Mouse (Mus musculus) neural tube, embryonic 14.5 days (tissue): Measurements from ENCODE around the gene 1700021F07Rik. TPM values are rescaled to one million over a fixed set of nuclear protein-coding genes. Genes with fewer than 3 reads are reported as not detected.
A peak's percentile ranks its signal among the peaks of the same experiment; 100 is the strongest.

Source experiments
- ATAC-seq: fragments of 200-750 bp; cut with Nextera tagmentation; 2 replicates; pipeline ENCODE4 v1.8.0; 2017; ENCODE audit warnings: low read depth, mild to moderate bottlenecking, moderate TSS enrichment, moderate library complexity
- H3K27ac ChIP-seq: fragments of 300-500 bp; sonication (generic); 2 replicates; pipeline ENCODE4 v1.5.1; 2014; ENCODE audit warnings: low read depth, mild to moderate bottlenecking, control low read depth, low read length, moderate library complexity, mixed read lengths
- H3K27me3 ChIP-seq: fragments of 300-500 bp; sonication (generic); 2 replicates; pipeline ENCODE4 v1.6.1; 2014; ENCODE audit warnings: low read length; ENCODE audit not compliant: control insufficient read depth, insufficient read depth
- H3K36me3 ChIP-seq: fragments of 300-500 bp; sonication (generic); 2 replicates; pipeline ENCODE4 v1.6.1; 2014; ENCODE audit warnings: low read length, mixed read lengths; ENCODE audit not compliant: control insufficient read depth, insufficient read depth
- H3K4me1 ChIP-seq: fragments of 300-500 bp; sonication (generic); 2 replicates; pipeline ENCODE4 v1.6.1; 2014; ENCODE audit warnings: low read length; ENCODE audit not compliant: control insufficient read depth, insufficient read depth
- H3K4me2 ChIP-seq: fragments of 300-500 bp; sonication (generic); 2 replicates; pipeline ENCODE4 v1.6.1; 2014; ENCODE audit warnings: mild to moderate bottlenecking, low read depth, low read length, control low read depth
- H3K4me3 ChIP-seq: fragments of 300-500 bp; sonication (generic); 2 replicates; pipeline ENCODE4 v1.5.1; 2014; ENCODE audit warnings: low read depth, low read length, control low read depth, mixed read lengths
- H3K9ac ChIP-seq: fragments of 300-500 bp; sonication (generic); replicated peaks from 2 replicates; pipeline ENCODE4 v1.6.1; 2014; ENCODE audit warnings: low read depth, mild to moderate bottlenecking, control low read depth, low read length, mixed read lengths
- H3K9me3 ChIP-seq: fragments of 300-500 bp; sonication (generic); 2 replicates; pipeline ENCODE4 v1.6.1; 2016; ENCODE audit warnings: low read length; ENCODE audit not compliant: control insufficient read depth
- WGBS: fragments of 180-500 bp; shearing (Covaris S2); extraction: QIAGEN DNeasy Blood & Tissue Kit; methylation state at CpG from one replicate; pipeline ENCODE4 v1.1.7; 2014; 5-methylcytosine and 5-hydroxymethylcytosine counted together
- polyA plus RNA-seq: library from polyadenylated mRNA; unstranded; fragments of >200 nt; fragmentation: Nextera tagmentation; extraction: Ambion mirVana; gene quantifications from 2 replicates; pipeline ENCODE4 v1.2.1, GENCODE M21; 2014

Gene 1700021F07Rik
- polyA plus RNA-seq, 1 experiment from 2014 or later = not detected

DNA sequence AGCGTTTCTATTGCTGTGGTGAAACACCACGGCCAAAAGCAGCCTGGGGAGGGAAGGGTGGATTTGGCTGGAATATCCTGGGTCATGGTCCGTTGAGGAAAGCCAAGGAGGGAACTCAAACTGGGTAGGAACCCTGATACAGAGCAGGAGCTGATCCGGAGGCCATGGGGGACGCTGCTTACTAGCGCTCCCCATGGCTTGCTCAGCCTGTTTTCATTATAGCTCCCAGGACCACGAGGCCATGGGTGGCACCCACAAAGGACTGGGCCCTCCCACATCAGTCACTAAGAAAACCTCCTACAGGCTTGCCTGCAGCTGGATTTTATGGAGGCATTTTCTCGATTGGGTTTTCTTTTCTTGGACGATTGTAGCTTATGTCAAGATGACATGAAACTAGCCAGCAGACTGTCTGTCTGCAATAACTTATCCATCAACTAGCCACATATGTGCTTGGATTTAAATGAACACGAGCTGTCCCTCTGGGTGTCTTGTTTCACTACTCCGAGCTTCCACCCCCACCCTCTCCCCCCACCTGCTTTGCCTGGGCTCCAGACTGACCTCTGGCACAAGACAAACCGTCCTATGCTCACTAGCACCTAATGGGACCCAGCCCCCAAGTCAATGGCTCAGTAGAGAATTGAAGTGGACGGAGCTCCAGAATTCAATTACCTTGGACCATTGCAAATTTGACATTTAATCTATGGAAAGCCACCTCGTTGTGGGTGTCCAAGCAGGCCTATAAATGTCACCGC, 10.5 kb downstream of the 1700021F07Rik start:
- H3K27me3 ChIP-seq = no peaks in the 10 kb centered on the region
- ATAC-seq = no peak
- no peak overlapping the region for H3K9ac ChIP-seq
- 63% methylated on average over 15 of the region's 15 CpGs for WGBS
- no peak overlapping the region for H3K4me2 ChIP-seq
- H3K27ac ChIP-seq = no peak overlapping the region
- no peaks in the 10 kb centered on the region for H3K36me3 ChIP-seq
- no peak overlapping the region for H3K4me3 ChIP-seq
- H3K4me1 ChIP-seq = no peaks in the 10 kb centered on the region
- H3K9me3 ChIP-seq = no peaks in the 10 kb centered on the region

DNA sequence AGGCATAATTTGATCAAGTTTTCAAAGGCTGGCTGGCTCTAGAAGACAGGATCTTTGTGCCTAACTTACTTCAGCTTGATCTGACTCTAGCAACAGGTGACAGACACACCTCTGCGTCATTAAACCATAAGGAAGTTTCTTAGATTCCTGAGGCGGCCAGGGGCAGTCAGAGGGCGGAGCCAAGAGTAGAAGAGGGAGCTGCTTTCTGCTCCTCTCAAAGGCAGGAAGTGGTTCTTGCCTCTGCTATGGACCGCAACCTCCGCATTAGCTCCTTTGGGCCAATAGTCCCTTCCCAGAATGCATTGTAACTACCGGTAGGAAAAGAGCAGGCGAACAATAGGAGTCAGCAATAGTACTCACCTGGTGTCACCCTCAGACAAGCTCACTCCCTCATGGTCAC, 12.2 kb downstream of the 1700021F07Rik start:
- no peaks in the 10 kb centered on the region for H3K9me3 ChIP-seq
- H3K9ac ChIP-seq = no peak overlapping the region
- no peaks in the 10 kb centered on the region for H3K27me3 ChIP-seq
- no peak overlapping the region for H3K27ac ChIP-seq
- 84% methylated on average over 7 of the region's 7 CpGs for WGBS
- no peak overlapping the region for H3K4me2 ChIP-seq
- H3K4me1 ChIP-seq = no peaks in the 10 kb centered on the region
- no peak for ATAC-seq
- no peak overlapping the region for H3K4me3 ChIP-seq
- no peaks in the 10 kb centered on the region for H3K36me3 ChIP-seq

DNA sequence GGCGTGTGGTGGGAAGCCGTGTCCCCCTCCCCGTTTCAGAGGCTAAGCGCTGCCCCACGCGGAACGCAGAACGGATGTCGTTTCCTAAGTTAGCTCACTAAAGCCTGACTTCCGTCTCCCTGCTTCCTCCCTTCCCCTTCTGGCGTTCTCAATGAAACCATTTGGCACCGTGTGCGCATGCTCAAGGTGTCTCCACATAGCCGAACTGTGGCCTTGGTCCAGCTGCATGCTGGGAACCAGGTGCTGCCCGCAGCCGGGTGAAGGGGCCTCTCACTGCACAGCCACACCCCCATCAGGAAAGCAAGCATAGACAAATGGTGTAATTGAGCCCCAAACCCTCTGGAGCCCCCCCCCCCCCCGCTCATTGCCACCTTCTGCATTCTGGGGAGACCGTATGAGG, 13.0 kb downstream of the 1700021F07Rik start:
- no peaks in the 10 kb centered on the region for H3K9me3 ChIP-seq
- no peaks in the 10 kb centered on the region for H3K36me3 ChIP-seq
- H3K4me2 ChIP-seq = no peak overlapping the region
- 83% methylated on average over 18 of the region's 18 CpGs for WGBS
- no peaks in the 10 kb centered on the region for H3K4me1 ChIP-seq
- H3K27me3 ChIP-seq = no peaks in the 10 kb centered on the region
- no peak for ATAC-seq
- no peak overlapping the region for H3K4me3 ChIP-seq
- no peak overlapping the region for H3K9ac ChIP-seq
- no peak overlapping the region for H3K27ac ChIP-seq

DNA sequence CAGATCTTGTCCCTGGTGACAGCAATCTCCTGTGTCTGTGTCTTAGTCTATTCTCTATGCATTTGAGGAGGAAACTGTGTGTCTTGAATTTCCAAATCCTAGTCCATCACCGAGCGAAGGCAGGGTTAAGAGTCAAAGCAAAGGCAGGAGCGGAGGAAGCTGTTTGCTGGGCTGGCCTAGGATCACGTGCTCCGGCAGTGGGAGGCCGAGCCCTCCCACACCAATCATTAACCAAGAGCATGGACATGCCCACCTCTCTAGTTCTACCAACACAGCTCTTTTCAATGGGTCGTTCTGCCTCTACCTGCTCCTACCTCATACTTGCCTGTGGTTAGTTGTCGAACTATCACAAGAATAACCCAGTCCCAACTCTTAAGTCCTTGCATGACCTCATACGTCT, 13.5 kb downstream of the 1700021F07Rik start:
- H3K36me3 ChIP-seq = no peaks in the 10 kb centered on the region
- 92% methylated on average over 9 of the region's 9 CpGs for WGBS
- H3K4me1 ChIP-seq = no peaks in the 10 kb centered on the region
- H3K9ac ChIP-seq = no peak overlapping the region
- no peak overlapping the region for H3K4me2 ChIP-seq
- ATAC-seq = no peak
- H3K27me3 ChIP-seq = no peaks in the 10 kb centered on the region
- no peak overlapping the region for H3K27ac ChIP-seq
- no peaks in the 10 kb centered on the region for H3K9me3 ChIP-seq
- H3K4me3 ChIP-seq = no peak overlapping the region

DNA sequence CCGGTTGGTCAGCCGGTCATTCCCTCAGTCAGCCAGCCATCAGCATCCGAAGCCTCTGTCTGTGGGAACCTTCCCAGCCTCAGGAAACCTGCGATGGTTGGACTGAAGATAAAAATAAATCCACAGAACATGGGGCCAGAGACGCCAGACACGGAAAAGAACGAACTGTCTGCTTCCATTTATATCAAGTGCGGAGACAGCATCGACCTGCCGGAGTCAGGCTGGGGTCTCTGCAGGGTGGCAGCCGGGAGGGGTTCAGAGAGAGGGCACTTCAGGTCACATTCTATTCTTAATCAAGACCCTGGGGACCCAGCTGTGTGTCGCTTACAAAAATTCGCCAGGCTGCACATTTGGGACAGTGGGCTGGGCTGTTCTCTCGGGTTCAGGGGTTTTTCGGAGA, 17.4 kb downstream of the 1700021F07Rik start:
- 62% methylated on average over 15 of the region's 15 CpGs for WGBS
- Histone ChIP-seq H3K4me3 (no peak overlapping the region), H3K36me3 (no peaks in the 10 kb centered on the region), H3K9me3 (no peaks in the 10 kb centered on the region), H3K9ac (no peak overlapping the region), H3K4me1 (no peaks in the 10 kb centered on the region), H3K27ac (no peak overlapping the region), H3K27me3 (no peaks in the 10 kb centered on the region), H3K4me2 (no peak overlapping the region)
- no peak for ATAC-seq

DNA sequence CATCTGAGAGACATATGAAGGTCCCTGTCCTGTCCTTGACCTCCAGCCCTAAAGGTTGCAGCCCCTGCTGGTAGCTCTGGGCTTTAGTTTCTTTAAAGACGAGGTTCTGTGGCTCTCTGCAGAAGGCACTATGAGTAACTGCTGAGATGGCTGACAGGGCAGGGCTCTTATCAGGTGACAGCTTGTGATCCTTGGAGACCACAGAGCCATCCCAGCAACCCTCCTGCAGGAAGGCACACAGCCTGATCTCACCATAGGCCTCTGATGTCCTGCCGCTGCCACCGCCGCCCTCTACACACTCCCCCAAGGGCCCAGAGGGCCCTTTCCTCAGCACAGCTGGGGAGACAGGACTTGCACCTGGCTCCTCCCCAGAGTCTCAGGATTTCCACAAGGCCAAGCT, 19.4 kb downstream of the 1700021F07Rik start:
- no peak overlapping the region for H3K4me2 ChIP-seq
- H3K4me1 ChIP-seq = no peaks in the 10 kb centered on the region
- H3K9ac ChIP-seq = no peak overlapping the region
- H3K4me3 ChIP-seq = no peak overlapping the region
- no peak for ATAC-seq
- no peaks in the 10 kb centered on the region for H3K27me3 ChIP-seq
- H3K36me3 ChIP-seq = no peaks in the 10 kb centered on the region
- H3K9me3 ChIP-seq = no peaks in the 10 kb centered on the region
- WGBS = 75% methylated on average over 4 of the region's 4 CpGs
- no peak overlapping the region for H3K27ac ChIP-seq

DNA sequence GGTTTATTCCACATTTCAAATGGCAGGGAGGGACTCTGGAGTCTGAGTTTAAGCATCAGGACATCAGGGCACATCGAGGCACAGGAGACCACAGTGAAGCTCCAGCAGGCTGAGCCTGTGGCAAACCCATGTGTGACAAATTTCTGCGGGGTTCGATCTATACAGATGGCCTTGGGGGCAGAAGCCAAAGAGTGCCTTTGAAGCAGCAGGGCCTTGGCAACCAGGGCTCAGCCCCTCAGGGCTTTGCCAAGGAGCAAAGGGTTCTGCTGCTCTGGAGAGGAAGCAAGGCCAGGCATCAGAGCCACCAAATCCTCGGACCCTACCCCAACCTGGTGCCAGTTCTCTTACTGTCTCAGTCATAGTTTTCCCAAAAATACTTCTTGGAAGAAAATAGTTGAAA, 20.3 kb downstream of the 1700021F07Rik start:
- no peaks in the 10 kb centered on the region for H3K27me3 ChIP-seq
- H3K9me3 ChIP-seq = no peaks in the 10 kb centered on the region
- H3K4me1 ChIP-seq = no peaks in the 10 kb centered on the region
- no peak overlapping the region for H3K4me3 ChIP-seq
- ATAC-seq = no peak
- no peak overlapping the region for H3K27ac ChIP-seq
- no peak overlapping the region for H3K4me2 ChIP-seq
- H3K36me3 ChIP-seq = no peaks in the 10 kb centered on the region
- whole genome bisulfite sequencing = 78% methylated on average over 4 of the region's 4 CpGs
- no peak overlapping the region for H3K9ac ChIP-seq

DNA sequence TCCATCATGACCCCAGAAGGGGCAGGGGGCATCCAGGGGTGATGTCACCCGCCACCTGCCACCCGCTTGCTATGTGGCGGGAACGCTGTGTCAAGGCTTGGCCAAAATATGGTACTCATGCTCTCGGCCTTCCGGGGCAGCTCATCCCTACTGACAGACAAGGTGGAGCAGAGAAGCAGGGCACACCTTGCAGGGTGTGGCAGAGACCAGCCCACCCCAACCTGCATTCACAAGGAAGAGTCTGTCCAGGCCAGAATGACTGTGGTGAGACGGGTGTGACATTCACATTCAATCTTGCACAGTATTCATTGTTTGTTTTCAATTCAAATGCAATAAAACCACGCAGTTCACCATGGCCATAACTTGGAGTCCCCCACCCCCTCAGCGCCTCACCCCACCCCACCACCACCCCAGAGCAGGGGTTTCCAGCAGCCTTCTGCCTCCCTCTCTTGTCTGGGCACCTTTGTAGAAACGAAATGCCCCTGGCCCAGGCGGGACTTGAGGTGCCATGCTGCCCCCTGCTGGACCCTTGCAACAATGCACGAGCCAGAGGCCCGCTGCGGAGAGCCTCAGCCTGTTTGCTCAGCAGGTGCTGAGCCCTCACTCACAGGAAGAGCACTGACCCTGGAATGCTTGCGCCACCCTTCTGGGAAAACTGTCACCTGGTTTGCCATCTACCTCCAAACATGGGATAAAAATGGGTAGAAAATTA, 23.8 kb downstream of the 1700021F07Rik start:
- WGBS = 42% methylated on average over 15 of the region's 15 CpGs
- H3K4me1 ChIP-seq = no peaks in the 10 kb centered on the region
- H3K27me3 ChIP-seq = no peaks in the 10 kb centered on the region
- H3K27ac ChIP-seq = no peak overlapping the region
- H3K36me3 ChIP-seq = no peaks in the 10 kb centered on the region
- H3K4me3 ChIP-seq = no peak overlapping the region
- H3K4me2 ChIP-seq = no peak overlapping the region
- H3K9ac ChIP-seq = no peak overlapping the region
- peak; percentile 78 for ATAC-seq
- H3K9me3 ChIP-seq = no peaks in the 10 kb centered on the region

DNA sequence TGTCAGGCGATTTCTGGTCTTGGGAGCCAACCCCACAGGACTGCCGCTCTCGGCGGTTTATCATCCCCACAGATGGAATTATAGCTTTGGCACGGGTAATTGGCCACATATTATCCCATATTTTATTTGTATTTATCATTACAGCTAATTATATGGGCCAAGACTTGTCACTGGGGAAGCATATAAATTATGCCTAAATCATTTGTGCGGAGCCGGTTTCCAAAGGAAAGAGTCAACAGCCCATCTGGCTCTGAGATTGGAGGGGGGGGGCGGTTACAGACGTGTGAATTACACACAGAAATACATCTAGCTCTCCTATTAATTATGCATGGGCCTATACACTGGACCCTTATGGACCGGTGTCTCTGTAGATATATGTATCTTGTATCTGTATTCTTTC, 26.9 kb downstream of the 1700021F07Rik start:
- Histone ChIP-seq H3K27ac (no peak overlapping the region), H3K9ac (no peak overlapping the region)

More for the DNA sequence above, 26.9 kb downstream of the 1700021F07Rik start:
- no peaks in the 10 kb centered on the region for H3K9me3 ChIP-seq
- WGBS = 35% methylated on average over 10 of the region's 10 CpGs
- H3K4me2 ChIP-seq = no peak overlapping the region
- peak; percentile 42; the same call in 1 of the 2 replicates for ATAC-seq
- no peaks in the 10 kb centered on the region for H3K4me1 ChIP-seq
- H3K27me3 ChIP-seq = no peaks in the 10 kb centered on the region
- H3K36me3 ChIP-seq = no peaks in the 10 kb centered on the region
- H3K4me3 ChIP-seq = no peak overlapping the region
